Mouse (Mus musculus): ENCODE measurements around the gene Bpi. TPM values are rescaled to one million over a fixed set of nuclear protein-coding genes. Genes with fewer than 3 reads are reported as not detected.

Gene Bpi
- polyA plus RNA-seq, 1 experiment from 2014 or later = not detected

DNA sequence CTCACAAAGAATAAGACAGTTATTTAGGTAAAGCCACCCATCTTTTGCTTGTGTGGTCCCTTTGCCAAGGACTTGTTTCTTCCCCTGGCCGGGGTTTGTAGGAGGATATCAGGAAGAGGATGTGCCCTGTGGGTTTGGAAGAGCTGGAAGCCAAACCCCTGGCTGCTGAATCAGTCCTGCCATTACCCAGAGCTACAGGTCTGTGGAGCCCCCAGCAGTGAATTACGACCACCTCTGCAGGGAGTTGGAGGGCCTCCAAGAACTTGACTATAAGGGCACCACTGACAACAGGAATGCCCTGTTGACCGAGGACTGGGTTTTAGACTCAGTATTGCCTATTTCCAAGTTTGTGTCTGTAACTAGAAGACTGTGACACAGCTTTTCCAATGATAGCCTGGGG, 41.3 kb downstream of the Bpi start:
- WGBS = 56% methylated on average over 3 of the region's 3 CpGs
- H3K27ac ChIP-seq (replicated peaks) = no peak overlapping the region

DNA sequence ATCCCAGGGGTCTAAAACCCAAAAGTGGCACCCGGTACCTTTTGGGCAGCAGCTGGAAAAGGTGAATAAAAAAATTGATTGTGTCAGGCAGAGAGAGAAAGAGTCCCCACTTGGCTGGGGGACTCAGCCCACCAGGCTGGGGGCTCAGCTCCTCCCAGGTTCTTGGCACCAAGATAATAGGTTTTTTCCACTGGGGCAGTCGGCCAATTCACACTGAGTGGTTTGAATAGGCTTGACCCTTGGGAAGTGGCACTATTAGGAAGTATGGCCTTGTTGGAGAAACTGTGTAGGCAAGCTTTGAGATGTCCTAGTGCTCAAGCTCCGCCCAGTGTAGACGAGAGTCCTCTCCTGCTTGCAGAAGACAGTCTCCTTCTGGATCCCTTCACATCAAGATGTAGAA, 41.8 kb downstream of the Bpi start:
- H3K27me3 ChIP-seq (replicated peaks) = no peaks in the 10 kb centered on the region
- H3K4me2 ChIP-seq = no peak overlapping the region
- H3K36me3 ChIP-seq = no peaks in the 10 kb centered on the region
- H3K9me3 ChIP-seq = no peaks in the 10 kb centered on the region
- H3K27ac ChIP-seq (replicated peaks) = no peak overlapping the region
- ATAC-seq (ENCODE audit: extremely low read depth, insufficient number of reproducible peaks, low FRiP score, low TSS enrichment) = no peak
- WGBS = 60% methylated on average over 4 of the region's 4 CpGs
- H3K9ac ChIP-seq = no peak overlapping the region
- peaks cover 10% of the 10 kb centered on the region; the same call in 1 of the 2 replicates for H3K4me1 ChIP-seq
- H3K4me3 ChIP-seq = no peak overlapping the region

More for the DNA sequence above, 41.3 kb downstream of the Bpi start:
- no peak for ATAC-seq (ENCODE audit: extremely low read depth, insufficient number of reproducible peaks, low FRiP score, low TSS enrichment)
- Histone ChIP-seq H3K27me3 (replicated peaks) (no peaks in the 10 kb centered on the region), H3K9me3 (no peaks in the 10 kb centered on the region), H3K4me3 (no peak overlapping the region), H3K9ac (no peak overlapping the region), H3K4me2 (no peak overlapping the region), H3K4me1 (peaks cover 10% of the 10 kb centered on the region; the same call in 1 of the 2 replicates), H3K36me3 (no peaks in the 10 kb centered on the region)

DNA sequence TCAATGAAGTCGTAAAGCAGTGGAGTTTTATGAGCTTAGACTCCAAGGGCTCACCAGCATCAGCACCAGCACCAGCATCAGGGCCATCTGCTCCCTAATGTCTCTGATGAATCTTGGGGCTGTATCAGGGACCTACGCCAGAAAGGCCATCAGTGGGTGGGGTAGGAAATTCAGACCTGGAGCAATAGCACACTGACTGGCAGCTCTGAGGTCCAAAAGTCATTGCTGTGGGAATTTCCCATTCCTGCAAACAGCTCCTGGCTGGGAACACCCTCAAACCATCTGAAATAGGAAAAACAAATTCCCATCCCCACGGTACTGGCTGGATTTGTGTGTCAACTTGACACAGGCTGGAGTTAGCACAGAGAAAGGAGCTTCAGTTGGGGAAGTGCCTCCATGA, 44.9 kb downstream of the Bpi start:
- 70% methylated on average over 3 of the region's 3 CpGs for WGBS
- no peak overlapping the region for H3K4me3 ChIP-seq
- no peak for ATAC-seq (ENCODE audit: extremely low read depth, insufficient number of reproducible peaks, low FRiP score, low TSS enrichment)
- no peaks in the 10 kb centered on the region for H3K36me3 ChIP-seq
- H3K27me3 ChIP-seq (replicated peaks) = no peaks in the 10 kb centered on the region
- no peak overlapping the region for H3K4me2 ChIP-seq
- no peaks in the 10 kb centered on the region for H3K9me3 ChIP-seq
- H3K9ac ChIP-seq = no peak overlapping the region
- no peak overlapping the region for H3K27ac ChIP-seq (replicated peaks)
- peaks cover 16% of the 10 kb centered on the region for H3K4me1 ChIP-seq

DNA sequence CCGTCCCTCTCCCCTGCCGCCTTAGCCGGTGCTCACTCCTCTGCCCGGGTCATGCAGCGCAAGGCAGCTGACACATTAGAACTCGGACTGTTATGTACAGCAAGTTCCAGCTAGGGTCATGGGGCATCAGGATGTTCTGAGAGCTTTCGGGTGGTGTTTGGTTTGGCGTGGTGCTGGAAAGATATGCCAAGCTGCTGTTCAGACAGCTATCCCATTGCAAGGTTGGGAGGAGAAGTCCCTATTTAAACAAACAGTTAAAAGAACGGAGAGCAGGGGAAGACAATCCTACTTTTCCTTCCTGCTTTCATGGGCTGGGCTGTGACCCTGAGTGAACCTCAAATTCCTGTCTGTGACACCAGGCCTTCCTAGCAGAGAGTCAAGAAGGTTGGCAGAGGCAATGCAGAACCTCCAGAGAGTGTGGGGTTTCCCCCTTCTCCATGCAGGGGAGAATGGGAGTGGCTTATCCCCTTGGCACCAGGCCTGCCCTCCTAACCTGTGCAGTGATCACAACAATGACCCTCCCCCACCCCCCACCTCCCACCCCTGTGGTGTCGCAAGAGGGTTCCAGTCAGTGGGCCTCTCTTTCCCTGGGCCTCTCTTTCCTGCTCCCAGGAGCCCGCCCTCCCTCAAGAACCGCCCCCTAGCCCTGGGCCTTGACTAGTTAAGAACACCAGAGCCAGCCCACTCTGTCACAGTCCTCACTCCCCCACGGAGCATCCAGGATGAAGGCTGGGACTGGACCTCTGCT, 48.2 kb downstream of the Bpi start, which contains the start of gene Lbp:
Gene Lbp (plus strand): TSS at position 546 of the 748 bp plus-strand sequence.
- peaks cover 16% of the 10 kb centered on the region for H3K4me1 ChIP-seq

DNA sequence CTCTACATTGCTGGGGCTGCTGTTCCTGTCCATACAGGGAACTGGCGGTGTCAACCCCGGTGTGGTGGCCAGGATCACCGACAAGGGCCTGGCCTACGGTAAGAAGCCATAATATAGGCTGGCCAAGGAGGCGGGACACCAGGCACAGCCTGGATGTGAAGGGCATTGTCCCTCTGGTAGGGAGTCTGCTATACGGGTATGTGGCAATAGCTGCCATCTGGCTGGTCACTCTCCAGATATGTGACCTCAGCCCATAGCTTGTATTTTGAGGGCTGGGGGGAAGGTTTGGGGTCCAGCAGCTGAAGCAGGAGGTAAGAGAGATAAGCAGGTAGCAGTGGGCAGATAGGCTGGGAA, 48.8 kb downstream of the Bpi start:
- H3K27ac ChIP-seq (replicated peaks) = peak overlapping the region; percentile 82
- peak overlapping the region; percentile 30 for H3K4me3 ChIP-seq
- H3K27me3 ChIP-seq (replicated peaks) = no peaks in the 10 kb centered on the region
- H3K9me3 ChIP-seq = no peaks in the 10 kb centered on the region
- no peaks in the 10 kb centered on the region for H3K36me3 ChIP-seq
- H3K9ac ChIP-seq = peak overlapping the region; percentile 52
- WGBS = 36% methylated on average over 6 of the region's 6 CpGs
- peaks cover 16% of the 10 kb centered on the region for H3K4me1 ChIP-seq
- ATAC-seq (ENCODE audit: extremely low read depth, insufficient number of reproducible peaks, low FRiP score, low TSS enrichment) = no peak
- peak overlapping the region; percentile 53 for H3K4me2 ChIP-seq

More for the DNA sequence above, 48.2 kb downstream of the Bpi start, which contains the start of gene Lbp:
- H3K27me3 ChIP-seq (replicated peaks) = no peaks in the 10 kb centered on the region
- peak within 1 kb of the TSS; percentile 52 for H3K9ac ChIP-seq
- ATAC-seq (ENCODE audit: extremely low read depth, insufficient number of reproducible peaks, low FRiP score, low TSS enrichment) = peak; percentile 47
- WGBS = 30% methylated on average over 13 of the region's 13 CpGs
- no peaks in the 10 kb centered on the region for H3K36me3 ChIP-seq
- peak within 1 kb of the TSS; percentile 82 for H3K27ac ChIP-seq (replicated peaks)
- H3K9me3 ChIP-seq = no peaks in the 10 kb centered on the region
- H3K4me3 ChIP-seq = peak within 1 kb of the TSS; percentile 30
- peak within 1 kb of the TSS; percentile 53 for H3K4me2 ChIP-seq

DNA sequence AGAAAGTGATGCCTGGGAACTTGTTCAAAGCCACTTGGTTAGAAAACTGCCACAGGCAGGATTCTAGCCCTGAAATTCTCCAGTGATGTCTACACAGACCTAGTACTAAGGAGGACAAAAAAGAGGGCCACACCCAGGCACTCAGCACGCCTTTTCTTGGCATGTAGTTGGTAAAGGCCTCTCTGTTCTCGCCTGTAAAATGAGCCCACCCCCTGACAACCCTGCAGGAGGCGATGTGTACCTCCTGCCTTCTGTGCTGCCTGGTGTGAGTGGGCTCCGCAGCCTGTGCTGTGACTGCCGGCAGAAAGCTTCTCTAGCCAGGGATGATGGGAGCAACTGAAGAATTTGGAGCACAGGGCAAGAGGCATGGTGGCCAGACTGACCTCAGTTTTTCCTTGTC, 50.4 kb downstream of the Bpi start:
- no peak for ATAC-seq (ENCODE audit: extremely low read depth, insufficient number of reproducible peaks, low FRiP score, low TSS enrichment)
- H3K27me3 ChIP-seq (replicated peaks) = no peaks in the 10 kb centered on the region
- H3K4me3 ChIP-seq = no peak overlapping the region
- no peak overlapping the region for H3K27ac ChIP-seq (replicated peaks)
- peaks cover 16% of the 10 kb centered on the region for H3K4me1 ChIP-seq
- no peak overlapping the region for H3K9ac ChIP-seq
- 48% methylated on average over 5 of the region's 5 CpGs for WGBS
- H3K4me2 ChIP-seq = no peak overlapping the region
- no peaks in the 10 kb centered on the region for H3K36me3 ChIP-seq
- no peaks in the 10 kb centered on the region for H3K9me3 ChIP-seq

DNA sequence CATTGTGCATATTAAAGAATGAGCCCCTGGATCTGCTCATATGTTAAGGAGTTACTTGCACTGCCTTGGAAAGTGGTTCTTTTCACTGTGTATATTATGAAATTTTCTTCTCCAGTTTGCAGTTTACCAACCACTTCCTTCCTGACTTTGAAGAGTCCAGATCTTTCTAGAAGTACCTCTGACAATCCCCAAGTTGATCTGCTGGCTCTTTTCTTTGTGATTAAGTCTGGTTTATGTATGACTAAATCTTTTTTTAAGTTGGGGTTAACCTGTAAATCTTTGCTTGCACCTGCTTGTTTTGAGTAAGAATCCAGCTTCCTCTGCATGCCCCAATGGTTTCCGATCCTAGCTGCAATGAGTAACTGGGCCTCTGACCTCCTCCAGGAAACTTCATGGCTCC, 55.2 kb downstream of the Bpi start:
- 77% methylated on average over 1 of the region's 1 CpGs for WGBS
- Histone ChIP-seq H3K9me3 (no peaks in the 10 kb centered on the region), H3K4me2 (no peak overlapping the region), H3K4me3 (no peak overlapping the region), H3K27ac (replicated peaks) (no peak overlapping the region), H3K4me1 (peaks cover 3% of the 10 kb centered on the region; the same call in 1 of the 2 replicates), H3K27me3 (replicated peaks) (no peaks in the 10 kb centered on the region), H3K9ac (no peak overlapping the region), H3K36me3 (no peaks in the 10 kb centered on the region)
- no peak for ATAC-seq (ENCODE audit: extremely low read depth, insufficient number of reproducible peaks, low FRiP score, low TSS enrichment)

DNA sequence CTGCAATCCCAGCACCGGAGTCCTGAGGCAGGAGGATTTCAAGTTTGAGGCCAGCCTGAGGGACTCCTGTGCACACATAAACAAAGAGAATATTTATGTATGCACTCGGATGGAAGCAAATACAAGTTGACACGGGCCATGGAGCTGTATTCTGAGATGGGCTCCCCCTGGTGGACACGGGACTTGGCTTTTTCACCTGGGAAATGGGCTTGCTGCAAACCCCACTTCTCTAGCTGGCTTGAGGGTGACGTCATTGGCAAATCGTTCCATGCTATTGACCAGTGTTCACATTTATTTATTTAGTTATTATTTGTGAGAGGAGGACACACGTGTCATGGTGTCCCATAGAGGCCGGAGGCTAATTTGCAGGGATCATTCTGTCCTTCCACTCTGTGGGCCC, 58.5 kb downstream of the Bpi start:
- Histone ChIP-seq H3K4me2 (no peak overlapping the region), H3K9ac (no peak overlapping the region), H3K36me3 (no peaks in the 10 kb centered on the region), H3K27me3 (replicated peaks) (no peaks in the 10 kb centered on the region), H3K27ac (replicated peaks) (no peak overlapping the region), H3K4me1 (peaks cover 3% of the 10 kb centered on the region; the same call in 1 of the 2 replicates), H3K4me3 (no peak overlapping the region), H3K9me3 (no peaks in the 10 kb centered on the region)
- WGBS = 58% methylated on average over 8 of the region's 8 CpGs
- ATAC-seq (ENCODE audit: extremely low read depth, insufficient number of reproducible peaks, low FRiP score, low TSS enrichment) = no peak

DNA sequence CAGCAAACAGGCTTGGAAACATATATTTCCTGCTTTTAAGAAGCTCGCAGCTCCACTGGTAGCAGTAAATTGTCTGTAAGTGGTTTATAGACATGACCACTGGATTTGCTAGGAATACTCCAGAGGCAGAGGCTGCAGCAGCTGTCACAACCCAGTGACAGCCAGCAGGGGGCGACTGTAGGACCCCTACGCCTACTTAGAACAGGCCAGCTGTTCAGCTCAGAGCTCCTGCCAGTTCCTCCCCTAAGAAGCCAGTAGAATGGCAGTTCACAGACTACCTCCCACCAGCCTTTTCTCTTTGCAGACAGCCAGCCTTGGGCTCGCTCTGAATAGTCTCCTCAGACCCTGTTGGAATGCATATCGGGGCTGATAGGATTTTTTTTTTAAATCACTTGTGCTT, 59.1 kb downstream of the Bpi start:
- Histone ChIP-seq H3K4me3 (no peak overlapping the region), H3K27me3 (replicated peaks) (no peaks in the 10 kb centered on the region), H3K9ac (no peak overlapping the region), H3K4me2 (no peak overlapping the region), H3K4me1 (peaks cover 3% of the 10 kb centered on the region; the same call in 1 of the 2 replicates), H3K36me3 (no peaks in the 10 kb centered on the region), H3K27ac (replicated peaks) (no peak overlapping the region), H3K9me3 (no peaks in the 10 kb centered on the region)
- 19% methylated on average over 5 of the region's 5 CpGs for WGBS
- ATAC-seq (ENCODE audit: extremely low read depth, insufficient number of reproducible peaks, low FRiP score, low TSS enrichment) = no peak

DNA sequence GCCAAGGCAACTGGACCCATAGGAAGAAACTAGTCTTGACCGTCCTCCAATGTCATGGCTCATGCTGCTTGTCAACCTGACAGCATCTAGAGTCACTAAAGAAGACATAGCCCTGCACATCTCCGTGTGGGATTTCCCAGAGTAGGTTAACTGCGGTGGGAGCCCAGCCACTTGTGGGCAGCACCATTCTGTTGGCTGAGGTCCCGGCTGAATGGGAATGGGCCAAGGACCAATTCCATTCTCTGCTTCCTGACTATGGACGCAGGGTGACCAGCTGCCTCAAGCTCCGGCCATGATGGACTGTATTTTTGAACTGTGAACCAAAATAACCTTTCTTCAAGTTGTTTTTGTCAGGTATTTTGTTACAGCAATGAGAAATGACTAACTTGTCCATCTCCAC, 63.7 kb downstream of the Bpi start:
- whole genome bisulfite sequencing = 75% methylated on average over 6 of the region's 6 CpGs
- Histone ChIP-seq H3K36me3 (no peaks in the 10 kb centered on the region), H3K4me2 (no peak overlapping the region), H3K27ac (replicated peaks) (no peak overlapping the region), H3K9me3 (no peaks in the 10 kb centered on the region), H3K4me1 (peaks cover 8% of the 10 kb centered on the region; the same call in 1 of the 2 replicates), H3K27me3 (replicated peaks) (no peaks in the 10 kb centered on the region), H3K4me3 (no peak overlapping the region), H3K9ac (no peak overlapping the region)
- ATAC-seq (ENCODE audit: extremely low read depth, insufficient number of reproducible peaks, low FRiP score, low TSS enrichment) = no peak

DNA sequence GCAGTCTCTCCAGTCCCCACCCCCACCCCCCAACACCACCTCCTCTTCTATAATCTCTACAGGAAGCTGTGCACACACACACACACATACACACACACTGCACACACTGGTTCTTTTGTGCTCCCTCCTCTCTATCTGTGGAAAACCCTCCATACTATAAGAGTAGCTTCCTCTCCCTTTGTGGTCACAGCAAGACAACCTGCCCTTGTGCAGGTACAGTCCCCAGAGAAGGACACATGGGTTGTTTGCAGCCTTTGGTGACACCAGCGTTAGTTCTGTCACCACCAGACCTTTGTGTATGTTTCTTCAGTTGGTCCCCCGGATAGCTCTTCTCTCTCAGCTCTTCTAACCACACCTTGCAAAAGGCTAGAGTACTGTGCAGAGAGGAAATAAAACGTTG, 65.0 kb downstream of the Bpi start:
- no peaks in the 10 kb centered on the region for H3K36me3 ChIP-seq
- WGBS = 47% methylated on average over 3 of the region's 3 CpGs
- 0 out of 2 replicates have a peak, but pooled peaks cover 5% of the 10 kb centered on the region for H3K4me1 ChIP-seq
- H3K27ac ChIP-seq (replicated peaks) = no peak overlapping the region
- H3K9ac ChIP-seq = no peak overlapping the region
- no peak overlapping the region for H3K4me2 ChIP-seq
- H3K27me3 ChIP-seq (replicated peaks) = no peaks in the 10 kb centered on the region
- ATAC-seq (ENCODE audit: extremely low read depth, insufficient number of reproducible peaks, low FRiP score, low TSS enrichment) = no peak
- H3K9me3 ChIP-seq = no peaks in the 10 kb centered on the region
- H3K4me3 ChIP-seq = no peak overlapping the region
